Mouse (Mus musculus) midbrain, embryonic 14.5 days (tissue): ENCODE measurements around the gene Ankrd63. TPM values are rescaled to one million over a fixed set of nuclear protein-coding genes. Genes with fewer than 3 reads are reported as not detected.

ENCODE experiments used
- ATAC-seq: fragments of 200-750 bp; cut with Nextera tagmentation; 2 replicates; pipeline ENCODE4 v1.8.0; 2017; ENCODE audit warnings: moderate number of reproducible peaks, moderate library complexity; ENCODE audit not compliant: low FRiP score, low TSS enrichment
- DNase-seq: peaks from one replicate; pipeline ENCODE4 v3.0.0-alpha.2; 2015
- H3K27ac ChIP-seq: fragments of 300-500 bp; sonication (generic); replicated peaks from 2 replicates; pipeline ENCODE4 v1.5.1; 2014; ENCODE audit warnings: mild to moderate bottlenecking, low read depth, low read length, moderate library complexity
- H3K27me3 ChIP-seq: fragments of 300-500 bp; sonication (generic); 2 replicates; pipeline ENCODE4 v1.6.1; 2014; ENCODE audit warnings: low read length, control low read depth, mixed read lengths; ENCODE audit not compliant: control insufficient read depth, insufficient read depth
- H3K36me3 ChIP-seq: fragments of 300-500 bp; sonication (generic); 2 replicates; pipeline ENCODE4 v1.6.1; 2014; ENCODE audit warnings: low read length, control low read depth; ENCODE audit not compliant: control insufficient read depth, insufficient read depth
- H3K4me1 ChIP-seq: fragments of 300-500 bp; sonication (generic); 2 replicates; pipeline ENCODE4 v1.6.1; 2014; ENCODE audit warnings: mild to moderate bottlenecking, antibody characterized with exemption, low read length, control low read depth; ENCODE audit not compliant: control insufficient read depth, insufficient read depth
- H3K4me2 ChIP-seq: fragments of 300-500 bp; sonication (generic); 2 replicates; pipeline ENCODE4 v1.6.1; 2014; ENCODE audit warnings: mild to moderate bottlenecking, low read length, moderate library complexity
- H3K4me3 ChIP-seq: fragments of 300-500 bp; sonication (generic); replicated peaks from 2 replicates; pipeline ENCODE4 v1.5.1; 2014; ENCODE audit warnings: low read depth, low read length
- H3K9ac ChIP-seq: fragments of 300-500 bp; sonication (generic); replicated peaks from 2 replicates; pipeline ENCODE4 v1.6.1; 2014; ENCODE audit warnings: mild to moderate bottlenecking, low read length, moderate library complexity
- H3K9me3 ChIP-seq: fragments of 300-500 bp; sonication (generic); 2 replicates; pipeline ENCODE4 v1.6.1; 2016; ENCODE audit warnings: low read length, control low read depth, mixed read lengths; ENCODE audit not compliant: control insufficient read depth
- WGBS: fragments of 180-500 bp; shearing (Covaris S2); extraction: QIAGEN DNeasy Blood & Tissue Kit; methylation state at CpG from one replicate; pipeline ENCODE4 v1.1.7; 2014; 5-methylcytosine and 5-hydroxymethylcytosine counted together
- polyA plus RNA-seq: library from polyadenylated mRNA; unstranded; fragments of >200 nt; fragmentation: Nextera tagmentation; extraction: Ambion mirVana; gene quantifications from 2 replicates; pipeline ENCODE4 v1.2.1, GENCODE M21; 2014

The Ankrd63 gene
- polyA plus RNA-seq, 1 experiment from 2014 or later, result not detected

- no peak overlapping the region for H3K4me2 ChIP-seq
- 21% methylated on average over 7 of the region's 7 CpGs for WGBS
- H3K4me1 ChIP-seq, result peaks cover 14% of the 10 kb centered on the region; the same call in 1 of the 2 replicates
- no peak for DNase-seq
- no peak overlapping the region for H3K27ac ChIP-seq
- no peaks in the 10 kb centered on the region for H3K9me3 ChIP-seq
- no peaks in the 10 kb centered on the region for H3K36me3 ChIP-seq
- H3K9ac ChIP-seq, result no peak overlapping the region
- H3K27me3 ChIP-seq, result peaks cover 40% of the 10 kb centered on the region
- no peak for ATAC-seq
- H3K4me3 ChIP-seq, result no peak overlapping the region
Measured at GRCm38 (mm10) chr2:118674500-118674899, 29.3 kb downstream of the Ankrd63 start.

- H3K4me1 ChIP-seq, result peaks cover 14% of the 10 kb centered on the region; the same call in 1 of the 2 replicates
- ATAC-seq, result no peak
Measured at GRCm38 (mm10) chr2:118673686-118674465, 29.9 kb downstream of the Ankrd63 start.

GRCm38 (mm10) chr2:118671728-118672127 lies 32.0 kb downstream of the Ankrd63 start:
- ATAC-seq (no peak), DNase-seq (no peak)
- Histone ChIP-seq H3K9ac (no peak overlapping the region), H3K36me3 (no peaks in the 10 kb centered on the region), H3K27me3 (peaks cover 17% of the 10 kb centered on the region), H3K4me3 (no peak overlapping the region), H3K4me1 (peaks cover 4% of the 10 kb centered on the region; the same call in 1 of the 2 replicates), H3K9me3 (no peaks in the 10 kb centered on the region), H3K27ac (no peak overlapping the region), H3K4me2 (no peak overlapping the region)
- 70% methylated on average over 1 of the region's 1 CpGs for WGBS

More at GRCm38 (mm10) chr2:118673686-118674465, 29.9 kb downstream of the Ankrd63 start:
- Histone ChIP-seq H3K4me3 (no peak overlapping the region), H3K27me3 (peaks cover 38% of the 10 kb centered on the region), H3K27ac (no peak overlapping the region), H3K4me2 (no peak overlapping the region), H3K9ac (no peak overlapping the region), H3K9me3 (no peaks in the 10 kb centered on the region), H3K36me3 (no peaks in the 10 kb centered on the region)
- 24% methylated on average over 15 of the region's 15 CpGs for WGBS
- no peak for DNase-seq

GRCm38 (mm10) chr2:118669785-118670184 lies 34.0 kb downstream of the Ankrd63 start:
- Histone ChIP-seq H3K27ac (no peak overlapping the region), H3K27me3 (peaks cover 2% of the 10 kb centered on the region), H3K4me3 (no peak overlapping the region), H3K9me3 (no peaks in the 10 kb centered on the region), H3K4me2 (no peak overlapping the region), H3K9ac (no peak overlapping the region), H3K4me1 (peaks cover 12% of the 10 kb centered on the region), H3K36me3 (no peaks in the 10 kb centered on the region)
- DNase-seq, result no peak
- 55% methylated on average over 2 of the region's 2 CpGs for WGBS
- no peak for ATAC-seq

GRCm38 (mm10) chr2:118669245-118669644 lies 34.5 kb downstream of the Ankrd63 start:
- H3K27me3 ChIP-seq, result no peaks in the 10 kb centered on the region; the same call in 1 of the 2 replicates
- WGBS, result 78% methylated on average over 6 of the region's 6 CpGs
- H3K4me2 ChIP-seq, result no peak overlapping the region
- no peaks in the 10 kb centered on the region for H3K9me3 ChIP-seq
- H3K4me3 ChIP-seq, result no peak overlapping the region
- DNase-seq (no peak), ATAC-seq (no peak)
- H3K36me3 ChIP-seq, result no peaks in the 10 kb centered on the region
- H3K9ac ChIP-seq, result no peak overlapping the region
- no peak overlapping the region for H3K27ac ChIP-seq
- peaks cover 14% of the 10 kb centered on the region for H3K4me1 ChIP-seq

GRCm38 (mm10) chr2:118667181-118667580 lies 36.6 kb downstream of the Ankrd63 start:
- Histone ChIP-seq H3K36me3 (no peaks in the 10 kb centered on the region), H3K9ac (no peak overlapping the region), H3K4me3 (no peak overlapping the region), H3K4me1 (peaks cover 27% of the 10 kb centered on the region), H3K9me3 (no peaks in the 10 kb centered on the region), H3K4me2 (no peak overlapping the region), H3K27ac (no peak overlapping the region), H3K27me3 (no peaks in the 10 kb centered on the region)
- ATAC-seq (no peak), DNase-seq (no peak)
- WGBS, result 79% methylated on average over 5 of the region's 5 CpGs

GRCm38 (mm10) chr2:118665616-118666015 lies 38.1 kb downstream of the Ankrd63 start:
- Histone ChIP-seq H3K9ac (no peak overlapping the region; the same call in 1 of the 2 replicates), H3K4me3 (no peak overlapping the region), H3K4me2 (peak overlapping the region; percentile 88), H3K4me1 (peaks cover 27% of the 10 kb centered on the region), H3K9me3 (no peaks in the 10 kb centered on the region), H3K27me3 (no peaks in the 10 kb centered on the region), H3K27ac (no peak overlapping the region), H3K36me3 (no peaks in the 10 kb centered on the region)
- no peak for DNase-seq
- WGBS, result 88% methylated on average over 4 of the region's 4 CpGs
- no peak for ATAC-seq

- peaks cover 27% of the 10 kb centered on the region for H3K4me1 ChIP-seq
- H3K36me3 ChIP-seq, result no peaks in the 10 kb centered on the region
- 90% methylated on average over 3 of the region's 3 CpGs for WGBS
- H3K27ac ChIP-seq, result no peak overlapping the region
- no peaks in the 10 kb centered on the region for H3K27me3 ChIP-seq
- no peaks in the 10 kb centered on the region for H3K9me3 ChIP-seq
- no peak overlapping the region for H3K9ac ChIP-seq
- DNase-seq (no peak), ATAC-seq (no peak)
- H3K4me3 ChIP-seq, result no peak overlapping the region
- peak overlapping the region; percentile 88 for H3K4me2 ChIP-seq
Measured at GRCm38 (mm10) chr2:118664975-118665516, 38.7 kb downstream of the Ankrd63 start.
